Mouse (Mus musculus) forebrain, embryonic 11.5 days (tissue): ENCODE results near the gene Gnptab. TPM values are rescaled to one million over a fixed set of nuclear protein-coding genes. Genes with fewer than 3 reads are reported as not detected.

ENCODE experiments used
- ATAC-seq: fragments of 200-750 bp; cut with Nextera tagmentation; replicated peaks from 2 replicates; pipeline ENCODE4 v1.8.0; 2017; ENCODE audit warnings: moderate TSS enrichment; ENCODE audit not compliant: low FRiP score
- DNase-seq: peaks from one replicate; pipeline ENCODE4 v3.0.0-alpha.2; 2017; ENCODE audit warnings: low spot score
- H3K27ac ChIP-seq: fragments of 300-500 bp; sonication (generic); 2 replicates; pipeline ENCODE4 v1.5.1; 2014; ENCODE audit warnings: low read depth, low read length
- H3K27me3 ChIP-seq: fragments of 300-500 bp; sonication (generic); 2 replicates; pipeline ENCODE4 v1.6.1; 2014; ENCODE audit warnings: mild to moderate bottlenecking, low read length, mixed read lengths; ENCODE audit not compliant: control insufficient read depth, insufficient read depth
- H3K36me3 ChIP-seq: fragments of 300-500 bp; sonication (generic); 2 replicates; pipeline ENCODE4 v1.6.1; 2014; ENCODE audit warnings: mild to moderate bottlenecking, low read length, moderate library complexity, mixed read lengths; ENCODE audit not compliant: control insufficient read depth, insufficient read depth
- H3K4me1 ChIP-seq: fragments of 300-500 bp; sonication (generic); replicated peaks from 2 replicates; pipeline ENCODE4 v1.6.1; 2014; ENCODE audit warnings: low read length, mixed read lengths; ENCODE audit not compliant: control insufficient read depth, insufficient read depth
- H3K4me2 ChIP-seq: fragments of 300-500 bp; sonication (generic); 2 replicates; pipeline ENCODE4 v1.6.1; 2014; ENCODE audit warnings: low read depth, mild to moderate bottlenecking, low read length, moderate library complexity, mixed read lengths; ENCODE audit not compliant: severe bottlenecking
- H3K4me3 ChIP-seq: fragments of 300-500 bp; sonication (generic); 2 replicates; pipeline ENCODE4 v1.5.1; 2014; ENCODE audit warnings: low read depth, low read length
- H3K9ac ChIP-seq: fragments of 300-500 bp; sonication (generic); 2 replicates; pipeline ENCODE4 v1.6.1; 2014; ENCODE audit warnings: low read length
- H3K9me3 ChIP-seq: fragments of 300-500 bp; sonication (generic); 2 replicates; pipeline ENCODE4 v1.6.1; 2016; ENCODE audit warnings: low read length, mixed read lengths; ENCODE audit not compliant: control insufficient read depth
- WGBS: fragments of 180-500 bp; shearing (Covaris S2); extraction: QIAGEN DNeasy Blood & Tissue Kit; methylation state at CpG from one replicate; pipeline ENCODE4 v1.1.7; 2014; 5-methylcytosine and 5-hydroxymethylcytosine counted together
- polyA plus RNA-seq: library from polyadenylated mRNA; unstranded; fragments of >200 nt; fragmentation: Nextera tagmentation; extraction: Ambion mirVana; gene quantifications from 2 replicates; pipeline ENCODE4 v1.2.1, GENCODE M21; 2014

Gnptab gene
- polyA plus RNA-seq, 1 experiment from 2014 or later, result 12.8 TPM

DNA sequence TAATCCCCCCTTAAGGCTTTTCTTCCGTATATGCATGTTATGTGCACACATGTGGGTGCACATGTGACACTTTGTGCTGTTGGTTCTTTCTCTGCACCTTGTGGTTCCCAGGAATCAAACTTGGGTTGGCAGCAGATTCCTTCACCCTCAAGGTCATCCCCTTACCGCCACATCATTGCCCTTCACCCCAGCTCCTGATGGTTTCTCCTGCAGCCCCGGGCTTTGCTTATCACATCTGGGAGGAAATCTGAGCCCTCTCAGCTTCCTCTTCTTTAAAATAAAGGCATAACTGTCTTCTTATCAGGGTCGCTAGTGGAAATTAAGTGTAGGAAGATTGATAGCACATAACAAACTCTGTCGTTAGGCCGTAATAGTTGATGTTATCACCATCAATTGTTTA, 3.1 kb downstream of the Gnptab start:
- Histone ChIP-seq H3K4me3 (no peak overlapping the region), H3K4me1 (no peaks in the 10 kb centered on the region), H3K27me3 (no peaks in the 10 kb centered on the region), H3K9me3 (no peaks in the 10 kb centered on the region), H3K4me2 (no peak overlapping the region), H3K36me3 (no peaks in the 10 kb centered on the region), H3K27ac (no peak overlapping the region), H3K9ac (no peak overlapping the region)
- DNase-seq (no peak), ATAC-seq (no peak)
- 82% methylated on average over 6 of the region's 6 CpGs for WGBS

DNA sequence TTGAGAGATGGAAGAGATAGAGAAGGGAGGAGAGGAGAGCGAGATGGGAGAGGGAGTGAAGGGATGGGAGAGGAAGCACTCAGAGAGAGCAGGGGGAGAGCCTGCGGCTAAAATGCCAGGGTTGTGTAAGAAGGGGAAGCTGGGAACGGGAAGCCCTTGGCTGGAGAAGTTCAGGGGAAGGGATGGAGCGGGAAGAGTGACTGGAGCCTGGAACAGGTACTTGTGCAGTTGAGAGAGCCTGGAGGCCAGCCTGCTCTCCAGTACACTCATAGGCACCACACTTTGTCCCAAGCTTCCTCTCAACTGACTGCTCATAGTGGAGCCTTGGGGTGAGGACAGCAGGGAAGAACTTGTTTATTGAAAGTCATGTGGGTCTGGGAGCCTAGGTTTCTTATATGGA, 4.5 kb downstream of the Gnptab start:
- ATAC-seq (no peak), DNase-seq (no peak)
- Histone ChIP-seq H3K4me3 (no peak overlapping the region), H3K4me1 (no peaks in the 10 kb centered on the region), H3K9ac (no peak overlapping the region), H3K27me3 (no peaks in the 10 kb centered on the region), H3K36me3 (no peaks in the 10 kb centered on the region), H3K9me3 (no peaks in the 10 kb centered on the region), H3K4me2 (no peak overlapping the region), H3K27ac (no peak overlapping the region)
- 72% methylated on average over 4 of the region's 4 CpGs for WGBS

DNA sequence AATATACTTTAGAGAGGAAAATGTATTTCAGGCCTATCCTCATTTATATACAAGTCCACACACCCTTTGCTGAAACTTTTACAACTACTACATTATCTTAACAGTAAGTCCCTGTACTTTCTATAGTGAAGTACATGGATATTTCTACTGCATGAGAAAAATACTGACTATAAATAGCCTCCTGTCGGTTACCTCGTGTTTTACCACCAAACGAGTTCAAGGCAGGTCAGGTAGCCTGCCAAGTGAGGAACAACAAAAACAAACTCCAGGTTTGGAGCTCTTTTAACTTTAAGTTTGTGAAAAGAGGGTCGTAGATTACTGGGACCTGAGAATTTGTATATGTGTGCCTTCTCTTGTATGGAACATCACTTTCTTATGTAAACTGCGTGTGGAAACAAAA, 5.1 kb downstream of the Gnptab start:
- DNase-seq (no peak), ATAC-seq (no peak)
- Histone ChIP-seq H3K9ac (no peak overlapping the region), H3K4me1 (no peaks in the 10 kb centered on the region), H3K4me3 (no peak overlapping the region), H3K27ac (no peak overlapping the region), H3K27me3 (no peaks in the 10 kb centered on the region), H3K36me3 (no peaks in the 10 kb centered on the region), H3K4me2 (no peak overlapping the region), H3K9me3 (no peaks in the 10 kb centered on the region)
- 74% methylated on average over 5 of the region's 5 CpGs for WGBS

DNA sequence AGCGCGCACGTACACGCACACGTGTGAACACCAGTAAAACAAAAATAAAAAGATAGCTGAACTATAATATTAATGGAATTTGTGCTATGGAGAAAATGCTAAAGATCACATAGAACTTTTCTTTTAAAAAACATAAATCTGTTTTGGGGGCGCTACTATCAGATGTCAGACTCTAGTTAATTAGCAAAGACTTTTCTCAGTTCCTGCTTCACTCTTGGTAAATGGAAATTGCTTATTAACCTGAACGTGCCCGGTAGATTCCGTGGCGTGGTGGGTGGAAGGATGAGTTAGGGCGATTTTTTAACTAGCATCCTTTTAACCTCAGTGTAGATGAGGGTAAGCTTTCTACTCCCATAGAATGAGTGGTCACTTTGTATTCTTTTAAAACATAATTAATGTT, 6.4 kb downstream of the Gnptab start:
- H3K36me3 ChIP-seq, result no peaks in the 10 kb centered on the region
- no peak overlapping the region for H3K4me3 ChIP-seq
- H3K9me3 ChIP-seq, result no peaks in the 10 kb centered on the region
- no peak overlapping the region for H3K4me2 ChIP-seq
- H3K4me1 ChIP-seq, result no peaks in the 10 kb centered on the region
- H3K27me3 ChIP-seq, result no peaks in the 10 kb centered on the region
- no peak overlapping the region for H3K27ac ChIP-seq
- 96% methylated on average over 11 of the region's 11 CpGs for WGBS
- no peak overlapping the region for H3K9ac ChIP-seq
- ATAC-seq (no peak), DNase-seq (no peak)

DNA sequence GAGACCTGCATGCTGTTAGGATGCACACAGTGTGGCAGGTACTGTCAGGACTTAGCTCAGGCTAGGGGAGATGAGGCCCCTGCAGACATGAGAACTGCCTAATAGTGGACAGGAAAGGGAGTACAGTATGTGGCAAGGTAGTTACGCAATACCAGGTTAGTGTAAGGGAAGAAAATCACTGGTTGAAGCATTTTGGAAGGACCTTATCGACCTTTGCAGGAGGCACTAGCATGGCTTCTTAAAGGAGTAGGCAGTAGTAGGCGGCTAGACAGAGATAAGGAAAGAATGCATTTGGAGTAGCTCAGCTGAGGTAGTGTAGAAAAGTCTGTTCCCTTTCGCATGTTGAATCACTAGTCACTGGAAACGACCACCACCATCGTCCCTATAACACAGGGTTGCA, 6.8 kb downstream of the Gnptab start:
- Histone ChIP-seq H3K27me3 (no peaks in the 10 kb centered on the region), H3K9ac (no peak overlapping the region), H3K9me3 (no peaks in the 10 kb centered on the region), H3K27ac (no peak overlapping the region), H3K4me3 (no peak overlapping the region), H3K4me1 (no peaks in the 10 kb centered on the region), H3K4me2 (no peak overlapping the region), H3K36me3 (no peaks in the 10 kb centered on the region)
- WGBS, result 76% methylated on average over 6 of the region's 6 CpGs
- DNase-seq (no peak), ATAC-seq (no peak)

DNA sequence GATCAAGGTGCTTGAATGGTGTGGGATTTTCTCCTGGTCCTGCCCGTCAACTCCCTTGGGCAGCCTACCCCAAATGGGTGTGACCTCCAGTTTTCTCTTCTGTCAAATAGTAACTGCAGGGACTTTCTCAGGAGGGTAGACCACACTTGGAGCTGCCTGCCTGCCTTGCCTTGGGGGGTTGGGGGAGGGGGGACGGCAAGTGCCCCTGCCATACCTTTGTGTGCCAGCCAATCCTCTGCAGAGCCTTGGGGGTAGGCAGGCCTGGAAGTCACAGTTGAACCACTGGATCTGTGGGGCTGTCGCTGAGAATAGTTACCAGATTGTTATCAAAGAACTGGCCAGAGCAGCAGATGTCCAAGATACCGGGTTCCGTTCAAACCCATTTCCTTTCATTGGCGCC, 7.3 kb downstream of the Gnptab start:
- H3K27me3 ChIP-seq, result no peaks in the 10 kb centered on the region
- no peak overlapping the region for H3K27ac ChIP-seq
- DNase-seq, result no peak
- H3K4me2 ChIP-seq, result no peak overlapping the region
- no peaks in the 10 kb centered on the region for H3K36me3 ChIP-seq
- H3K9ac ChIP-seq, result no peak overlapping the region
- no peak overlapping the region for H3K4me3 ChIP-seq
- no peaks in the 10 kb centered on the region for H3K9me3 ChIP-seq
- no peak for ATAC-seq
- WGBS, result 78% methylated on average over 6 of the region's 6 CpGs
- H3K4me1 ChIP-seq, result no peaks in the 10 kb centered on the region

DNA sequence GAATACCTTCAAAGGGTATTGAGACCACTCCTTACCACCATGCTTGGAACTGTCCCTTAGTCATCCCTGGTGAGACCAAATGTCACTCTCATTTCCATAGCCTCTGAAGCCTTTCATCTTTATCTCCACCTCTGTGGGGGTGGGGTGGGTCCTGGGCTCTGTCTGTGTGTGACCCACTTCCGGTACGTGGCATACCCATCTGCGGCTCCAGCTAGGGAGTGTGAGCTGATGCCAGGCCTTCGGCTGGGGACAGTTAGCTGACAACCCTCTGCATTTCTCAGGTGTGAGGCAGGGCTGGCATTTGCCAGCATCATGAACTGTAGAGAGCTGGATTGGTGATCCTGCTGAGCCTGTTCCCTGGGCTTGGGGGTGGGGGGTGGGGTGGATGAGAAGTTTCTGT, 10.6 kb downstream of the Gnptab start:
- no peak for ATAC-seq
- Histone ChIP-seq H3K4me2 (no peak overlapping the region), H3K27me3 (no peaks in the 10 kb centered on the region), H3K36me3 (no peaks in the 10 kb centered on the region), H3K9ac (no peak overlapping the region), H3K27ac (no peak overlapping the region), H3K9me3 (no peaks in the 10 kb centered on the region), H3K4me3 (no peak overlapping the region), H3K4me1 (no peaks in the 10 kb centered on the region)
- no peak for DNase-seq
- WGBS, result 72% methylated on average over 4 of the region's 4 CpGs

DNA sequence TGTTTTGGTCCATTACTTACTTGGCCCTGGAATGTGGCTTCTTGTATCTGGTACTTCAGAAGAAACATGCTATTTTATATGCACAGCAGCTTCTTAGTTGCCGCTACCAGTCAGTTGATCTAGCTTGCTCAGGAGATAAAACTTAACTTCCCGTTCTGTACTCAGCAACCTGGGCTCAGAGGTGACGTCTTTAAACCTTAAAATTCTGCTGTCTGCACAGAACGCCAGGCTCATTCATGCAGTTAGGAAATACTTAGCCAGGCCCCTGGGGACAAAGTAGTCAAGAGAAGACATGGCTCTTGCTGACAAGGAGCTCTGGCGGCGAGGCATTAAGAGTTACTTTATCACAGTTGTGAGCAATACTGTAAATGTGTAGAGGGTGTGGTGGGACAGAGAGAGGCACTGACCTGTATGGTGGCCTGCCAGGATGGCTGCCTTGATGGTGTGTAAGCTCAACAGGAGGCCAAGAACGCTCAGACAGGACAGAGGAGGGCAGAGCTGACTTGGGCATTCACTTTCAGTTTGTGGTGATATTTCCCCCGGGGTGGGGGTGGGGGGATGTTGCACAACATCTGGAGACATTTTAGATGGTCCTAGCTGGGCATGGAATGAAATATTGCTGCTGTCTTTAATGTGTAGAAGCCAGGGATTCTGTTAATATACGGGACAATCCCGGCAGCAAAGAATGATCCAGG, 11.3 kb downstream of the Gnptab start:
- no peak overlapping the region for H3K4me3 ChIP-seq
- H3K36me3 ChIP-seq, result no peaks in the 10 kb centered on the region
- H3K27ac ChIP-seq, result no peak overlapping the region
- no peaks in the 10 kb centered on the region for H3K9me3 ChIP-seq
- H3K4me1 ChIP-seq, result no peaks in the 10 kb centered on the region
- no peak overlapping the region for H3K9ac ChIP-seq
- WGBS, result 70% methylated on average over 10 of the region's 10 CpGs
- DNase-seq (no peak), ATAC-seq (no peak)
- no peaks in the 10 kb centered on the region for H3K27me3 ChIP-seq
- H3K4me2 ChIP-seq, result no peak overlapping the region

DNA sequence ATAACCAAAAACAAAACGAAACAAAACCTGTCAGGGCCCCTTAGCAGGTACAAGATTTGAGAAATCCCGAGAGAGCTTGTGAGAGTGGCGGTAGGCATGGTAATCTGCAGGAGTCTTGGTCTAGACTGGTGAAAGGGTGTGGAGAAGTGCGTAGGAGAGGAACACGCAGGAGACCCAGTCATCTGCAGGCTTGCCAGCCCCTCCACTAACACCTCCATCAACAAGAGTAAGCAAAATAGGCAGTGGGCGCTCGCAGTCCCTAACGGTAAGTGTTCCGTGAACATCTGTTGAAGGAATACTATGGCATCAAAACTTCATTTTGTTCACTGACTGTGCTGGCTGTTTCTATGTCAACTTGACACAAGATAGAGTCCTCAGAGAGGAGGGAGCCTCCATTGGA, 12.6 kb downstream of the Gnptab start:
- Histone ChIP-seq H3K9me3 (no peaks in the 10 kb centered on the region), H3K9ac (no peak overlapping the region), H3K27ac (no peak overlapping the region), H3K4me3 (no peak overlapping the region), H3K4me2 (no peak overlapping the region), H3K4me1 (no peaks in the 10 kb centered on the region), H3K36me3 (no peaks in the 10 kb centered on the region), H3K27me3 (no peaks in the 10 kb centered on the region)
- no peak for ATAC-seq
- DNase-seq, result no peak
- WGBS, result 91% methylated on average over 9 of the region's 9 CpGs
